Mouse (Mus musculus): ENCODE results near the gene Ttc39a. TPM values are rescaled to one million over a fixed set of nuclear protein-coding genes. Genes with fewer than 3 reads are reported as not detected.

Gene Ttc39a
- polyA plus RNA-seq, 1 experiment from 2014 or later = 7.5 TPM

GRCm38 (mm10) chr4:109484621-109485020 lies 78.2 kb downstream of the Ttc39a start, which contains the start of gene Rnf11:
Rnf11 (minus strand) TSS chr4:109484728.
- no peak within 1 kb of the TSS for H3K4me2 ChIP-seq (replicated peaks)
- H3K27me3 ChIP-seq = no peaks in the 10 kb centered on the region
- no peak within 1 kb of the TSS for H3K27ac ChIP-seq (replicated peaks)
- no peak within 1 kb of the TSS for H3K9ac ChIP-seq
- H3K9me3 ChIP-seq (replicated peaks) = no peaks in the 10 kb centered on the region
- 0 out of 2 replicates have a peak, but pooled peaks cover 4% of the 10 kb centered on the region for H3K4me1 ChIP-seq
- WGBS = 86% methylated on average over 3 of the region's 3 CpGs
- H3K4me3 ChIP-seq (replicated peaks) = no peak within 1 kb of the TSS
- ATAC-seq (ENCODE audit: insufficient number of reproducible peaks, low FRiP score, low TSS enrichment, low read depth) = no peak
- no peaks in the 10 kb centered on the region for H3K36me3 ChIP-seq

DNA sequence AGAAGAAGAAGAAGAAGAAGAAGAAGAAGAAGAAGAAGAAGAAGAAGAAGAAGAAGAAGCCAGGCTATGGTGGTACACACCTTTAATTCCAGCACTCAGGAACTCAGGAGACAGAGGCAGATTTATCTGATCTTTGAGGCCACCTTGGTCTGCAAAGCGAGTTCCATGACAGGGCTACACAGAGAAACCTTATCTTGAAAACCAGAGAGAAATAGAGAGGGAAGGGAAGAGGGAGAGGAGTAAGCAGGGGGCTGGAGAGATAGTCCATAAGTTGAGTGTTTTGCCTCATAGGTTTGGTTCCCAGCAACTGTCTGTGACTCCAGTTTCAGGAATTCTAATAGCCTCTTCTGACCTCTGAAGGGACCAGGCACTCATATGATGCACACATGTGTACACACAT lies 82.4 kb downstream of the Ttc39a start:
- WGBS = 72% methylated on average over 1 of the region's 1 CpGs
- no peak overlapping the region for H3K9ac ChIP-seq
- H3K27me3 ChIP-seq = no peaks in the 10 kb centered on the region
- H3K4me3 ChIP-seq (replicated peaks) = no peak overlapping the region
- no peak overlapping the region for H3K27ac ChIP-seq (replicated peaks)
- 0 out of 2 replicates have a peak, but pooled peaks cover 4% of the 10 kb centered on the region for H3K4me1 ChIP-seq
- no peaks in the 10 kb centered on the region for H3K9me3 ChIP-seq (replicated peaks)
- ATAC-seq (ENCODE audit: insufficient number of reproducible peaks, low FRiP score, low TSS enrichment, low read depth) = no peak
- no peak overlapping the region for H3K4me2 ChIP-seq (replicated peaks)
- no peaks in the 10 kb centered on the region for H3K36me3 ChIP-seq

DNA sequence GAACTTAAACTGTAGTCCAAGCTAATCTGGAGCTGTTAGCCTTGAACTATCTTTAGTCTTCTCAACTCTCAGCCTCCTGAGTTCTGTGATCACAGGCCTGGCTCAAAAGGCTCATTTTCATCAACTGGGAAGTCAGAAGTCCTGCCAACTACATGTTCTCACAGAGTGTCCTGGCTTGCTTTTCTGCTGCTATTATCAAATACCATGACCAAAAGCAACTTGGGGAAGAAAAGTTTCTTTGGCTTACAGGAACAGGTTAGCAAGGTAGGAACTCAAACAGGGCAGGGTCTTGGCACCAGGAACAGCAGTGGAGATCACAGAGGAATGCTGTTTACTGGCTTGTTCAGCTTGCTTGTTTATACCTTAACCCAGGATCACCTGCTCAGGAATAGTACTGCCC lies 87.2 kb downstream of the Ttc39a start:
- H3K4me1 ChIP-seq = no peaks in the 10 kb centered on the region
- no peak overlapping the region for H3K27ac ChIP-seq (replicated peaks)
- no peak overlapping the region for H3K4me2 ChIP-seq (replicated peaks)
- ATAC-seq (ENCODE audit: insufficient number of reproducible peaks, low FRiP score, low TSS enrichment, low read depth) = no peak
- H3K36me3 ChIP-seq = no peaks in the 10 kb centered on the region
- no peaks in the 10 kb centered on the region for H3K9me3 ChIP-seq (replicated peaks)
- no peaks in the 10 kb centered on the region for H3K27me3 ChIP-seq
- no peak overlapping the region for H3K9ac ChIP-seq
- no peak overlapping the region for H3K4me3 ChIP-seq (replicated peaks)

Other genes starting within 250 kb of the Ttc39a start
- 58.6 and 64.1 TPM in 2 replicates for gene Osbpl9, start 204.4 kb upstream of the Ttc39a start, polyA plus RNA-seq (2015; fragmentation: Nextera tagmentation; extraction: Ambion mirVana)
- 0.60 and 0.65 TPM in 2 replicates for gene Calr4, start 172.1 kb upstream of the Ttc39a start, polyA plus RNA-seq (2015; fragmentation: Nextera tagmentation; extraction: Ambion mirVana)
- gene Eps15, start 126.4 kb upstream of the Ttc39a start, polyA plus RNA-seq (2015; fragmentation: Nextera tagmentation; extraction: Ambion mirVana) = 36.3 and 42.8 TPM in 2 replicates
- gene Rnf11, start 78.1 kb downstream of the Ttc39a start, polyA plus RNA-seq (2015; fragmentation: Nextera tagmentation; extraction: Ambion mirVana) = 53.5 and 54.0 TPM in 2 replicates
- gene 4930522H14Rik, start 124.7 kb downstream of the Ttc39a start, polyA plus RNA-seq (2015; fragmentation: Nextera tagmentation; extraction: Ambion mirVana) = not detected in 2 replicates